Mouse (Mus musculus) heart, embryonic 10.5 days (tissue): ENCODE measurements around the gene Zfp518b. TPM values are rescaled to one million over a fixed set of nuclear protein-coding genes. Genes with fewer than 3 reads are reported as not detected.

ENCODE experiments used
- DNase-seq: peaks from one replicate; pipeline ENCODE4 v3.0.0-alpha.2; 2017; ENCODE audit warnings: low spot score
- H3K27ac ChIP-seq: fragments of 300-500 bp; sonication (generic); 2 replicates; pipeline ENCODE4 v1.5.1; 2016; ENCODE audit warnings: mild to moderate bottlenecking
- H3K27me3 ChIP-seq: fragments of 300-500 bp; sonication (generic); 2 replicates; pipeline ENCODE4 v1.6.1; 2016; ENCODE audit warnings: mild to moderate bottlenecking; ENCODE audit not compliant: poor library complexity, insufficient read depth, severe bottlenecking
- H3K36me3 ChIP-seq: fragments of 300-500 bp; sonication (generic); 2 replicates; pipeline ENCODE4 v1.6.1; 2016; ENCODE audit warnings: mild to moderate bottlenecking, moderate library complexity
- H3K4me1 ChIP-seq: fragments of 300-500 bp; sonication (generic); 2 replicates; pipeline ENCODE4 v1.6.1; 2016; ENCODE audit warnings: mild to moderate bottlenecking
- H3K4me3 ChIP-seq: fragments of 300-500 bp; sonication (generic); 2 replicates; pipeline ENCODE4 v1.5.1; 2016; ENCODE audit warnings: mild to moderate bottlenecking, moderate library complexity
- H3K9me3 ChIP-seq: fragments of 300-500 bp; sonication (generic); 2 replicates; pipeline ENCODE4 v1.6.1; 2016; ENCODE audit warnings: mild to moderate bottlenecking, moderate library complexity
- WGBS: fragments of 180-500 bp; shearing (Covaris S2); methylation state at CpG from one replicate; pipeline ENCODE4 v1.1.7; 2016; 5-methylcytosine and 5-hydroxymethylcytosine counted together
- polyA plus RNA-seq: library from polyadenylated mRNA; unstranded; fragments of >200 nt; fragmentation: Nextera tagmentation; extraction: Ambion mirVana; gene quantifications from 2 replicates; pipeline ENCODE4 v1.2.1, GENCODE M21; 2016

Zfp518b gene
- polyA plus RNA-seq, 1 experiment from 2014 or later: 18.1 TPM

DNA sequence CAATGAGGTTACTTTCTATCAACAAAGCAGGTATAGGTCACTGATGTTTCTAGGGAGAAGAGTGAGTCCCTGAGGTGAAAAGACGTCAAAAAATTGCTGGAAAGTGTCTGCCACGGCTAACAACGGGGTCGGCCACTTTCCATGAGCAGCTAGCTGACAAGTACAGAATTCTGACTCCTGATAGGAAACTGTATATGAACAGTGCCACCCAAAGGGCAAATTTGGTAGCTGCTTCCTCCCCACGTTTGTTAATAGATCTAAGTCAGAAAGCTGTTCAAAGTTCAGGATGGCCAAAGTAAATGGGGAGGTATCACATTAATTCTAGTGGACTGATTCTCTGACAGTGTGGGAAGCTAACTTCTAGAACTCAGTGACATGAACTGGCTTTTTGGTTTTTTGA, 63.8 kb downstream of the Zfp518b start:
- Histone ChIP-seq H3K27me3 (no peaks in the 10 kb centered on the region), H3K36me3 (no peaks in the 10 kb centered on the region), H3K9me3 (no peaks in the 10 kb centered on the region), H3K27ac (no peak overlapping the region), H3K4me1 (no peaks in the 10 kb centered on the region), H3K4me3 (no peak overlapping the region)
- no peak for DNase-seq
- 30% methylated on average over 5 of the region's 5 CpGs for WGBS

DNA sequence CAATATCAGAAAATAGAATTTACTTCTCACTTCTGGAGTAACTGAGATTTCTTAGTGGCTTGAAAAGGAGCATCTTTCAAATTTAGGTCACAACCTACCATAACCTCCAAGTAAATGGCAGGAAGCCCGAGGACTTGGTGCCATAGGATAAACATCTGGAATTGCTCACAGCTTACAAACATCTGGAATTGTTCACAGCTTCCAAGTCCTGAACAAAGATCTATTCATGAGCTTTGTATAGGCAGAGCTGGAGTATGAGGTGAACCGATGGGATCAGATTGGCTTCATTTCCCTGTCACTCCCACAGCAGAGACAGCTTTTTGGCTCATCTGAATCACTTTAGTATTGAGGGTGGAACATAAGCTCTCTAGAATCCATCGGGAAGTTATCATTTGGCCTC, 65.7 kb downstream of the Zfp518b start:
- no peaks in the 10 kb centered on the region for H3K4me1 ChIP-seq
- no peaks in the 10 kb centered on the region for H3K36me3 ChIP-seq
- no peak for DNase-seq
- WGBS: 56% methylated on average over 3 of the region's 3 CpGs
- no peak overlapping the region for H3K27ac ChIP-seq
- no peaks in the 10 kb centered on the region for H3K27me3 ChIP-seq
- H3K4me3 ChIP-seq: no peak overlapping the region
- H3K9me3 ChIP-seq: no peaks in the 10 kb centered on the region

Other genes starting within 250 kb of the Zfp518b start
- gene Slc2a9, start 181.7 kb downstream of the Zfp518b start, polyA plus RNA-seq: 0.31 and 0.47 TPM in 2 replicates
- 243 and 286 TPM in 2 replicates for gene Wdr1, start 121.6 kb downstream of the Zfp518b start, polyA plus RNA-seq
- not detected in 2 replicates for gene Clnk, start 192.0 kb upstream of the Zfp518b start, polyA plus RNA-seq